Mouse (Mus musculus) embryo, embryonic 11 days (tissue): ENCODE measurements around the gene Slc26a9.

Source experiments
- DNase-seq: peaks from one replicate; pipeline ENCODE4 v3.0.0-alpha.2; 2015

Slc26a9 gene

DNA sequence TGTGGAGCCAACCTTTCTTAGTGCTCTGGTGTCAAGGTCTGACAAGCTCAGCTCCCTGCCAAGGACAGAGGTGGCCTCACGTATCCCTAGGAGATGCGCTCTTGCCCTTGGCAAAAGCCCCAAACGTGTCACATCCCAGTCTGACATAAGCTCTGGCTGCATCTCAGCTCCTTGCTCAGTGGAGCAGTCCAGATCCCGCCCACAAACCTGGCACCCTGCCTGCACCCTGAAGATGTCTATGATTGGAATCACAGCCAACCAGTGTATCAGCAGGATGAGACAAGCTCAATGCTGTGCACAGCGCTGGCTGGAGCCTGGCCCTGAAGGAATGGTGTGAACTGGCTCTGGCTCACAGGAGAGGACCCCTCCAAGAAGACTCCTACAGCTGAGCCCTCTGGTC is 6.6 kb upstream of the Slc26a9 start:
- no peak for DNase-seq

DNA sequence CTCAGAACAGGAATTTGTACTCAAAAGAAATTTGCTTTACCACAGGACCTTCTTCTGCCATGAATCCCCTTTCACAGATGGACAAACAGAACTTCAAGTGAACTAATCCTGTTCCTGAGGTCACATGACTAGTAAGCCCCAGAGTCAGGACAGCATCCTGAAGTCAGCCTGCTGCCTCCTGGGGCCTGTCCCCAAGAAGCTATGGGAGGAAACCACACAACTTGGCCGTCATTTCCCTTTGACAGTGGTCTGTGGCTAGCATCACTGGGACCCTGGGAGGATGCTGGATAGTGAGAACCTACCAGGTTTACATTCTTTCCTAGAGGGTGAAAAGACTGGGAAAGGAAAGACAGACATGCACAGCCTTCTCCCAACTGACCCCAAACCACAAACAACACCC is 5.1 kb upstream of the Slc26a9 start:
- DNase-seq: no peak

DNA sequence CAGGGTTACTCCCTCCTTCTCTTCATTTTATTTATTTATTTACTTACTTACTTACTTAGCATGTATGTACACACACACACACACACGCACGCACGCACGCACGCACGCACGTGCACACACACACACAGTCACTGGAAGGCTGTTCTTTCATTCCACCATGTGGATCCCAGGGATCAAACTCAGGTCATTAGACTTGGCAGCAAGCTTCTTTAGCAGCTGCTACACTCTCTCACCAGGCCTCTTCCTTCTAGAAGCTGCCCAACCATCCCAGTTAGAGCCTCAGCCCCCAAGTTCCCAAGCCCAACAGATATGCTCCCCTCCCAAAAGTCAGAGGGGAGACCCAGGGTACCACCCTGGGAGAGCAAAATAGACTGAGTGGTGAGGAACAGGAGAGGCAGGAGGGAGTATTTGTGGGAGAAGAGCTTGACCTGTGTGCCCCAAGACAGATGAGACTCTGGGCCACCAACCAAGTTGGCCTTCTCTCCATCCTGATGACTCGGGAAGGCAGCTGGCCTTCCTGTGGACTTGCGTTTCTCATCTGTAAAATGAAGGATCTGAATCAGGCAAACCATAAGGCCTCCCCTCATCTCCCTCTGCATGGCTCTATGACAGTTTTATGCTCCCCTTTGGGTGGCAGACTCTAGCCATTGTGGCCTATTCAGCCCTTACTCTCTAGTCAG is 4.2 kb upstream of the Slc26a9 start:
- no peak for DNase-seq

DNA sequence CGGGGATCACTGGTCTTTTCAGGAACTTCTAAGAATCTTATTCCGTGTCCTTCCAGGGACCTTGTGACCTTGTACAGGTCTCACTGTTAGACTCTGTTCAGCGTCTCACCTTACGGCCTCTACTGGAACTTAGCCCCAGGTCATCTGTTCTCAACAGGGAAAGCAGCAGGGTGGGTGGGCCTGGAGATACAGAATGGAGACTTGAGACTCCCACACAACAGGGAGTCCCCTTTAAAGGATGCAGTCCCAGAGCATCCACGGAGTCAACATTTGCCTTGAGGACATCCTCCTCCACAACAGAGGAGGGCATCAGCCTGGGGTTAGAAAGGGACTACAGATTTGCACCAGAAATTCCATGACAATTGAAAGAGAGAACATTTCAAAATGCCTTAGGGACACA is 1.6 kb downstream of the Slc26a9 start:
- no peak for DNase-seq

DNA sequence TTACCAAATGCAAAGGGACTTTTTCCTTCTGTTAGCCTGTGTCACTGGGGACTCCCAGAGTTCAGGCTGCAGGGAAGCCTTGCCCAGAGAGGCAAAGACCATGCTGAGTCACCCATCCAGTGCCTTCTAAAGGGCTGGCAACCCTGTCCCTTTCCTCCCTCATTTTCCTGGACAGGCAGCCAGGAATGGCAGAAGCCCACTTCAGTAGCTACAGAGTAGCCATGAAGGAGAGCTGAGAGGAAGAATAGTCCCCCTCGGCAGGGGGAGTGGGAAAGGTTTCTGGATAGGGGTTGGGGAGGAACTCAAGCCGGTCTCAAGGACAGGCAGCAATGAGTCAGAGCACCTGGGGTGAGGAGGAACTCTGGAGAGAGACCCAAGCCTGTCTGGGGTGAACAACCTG is 3.9 kb downstream of the Slc26a9 start:
- DNase-seq: no peak

DNA sequence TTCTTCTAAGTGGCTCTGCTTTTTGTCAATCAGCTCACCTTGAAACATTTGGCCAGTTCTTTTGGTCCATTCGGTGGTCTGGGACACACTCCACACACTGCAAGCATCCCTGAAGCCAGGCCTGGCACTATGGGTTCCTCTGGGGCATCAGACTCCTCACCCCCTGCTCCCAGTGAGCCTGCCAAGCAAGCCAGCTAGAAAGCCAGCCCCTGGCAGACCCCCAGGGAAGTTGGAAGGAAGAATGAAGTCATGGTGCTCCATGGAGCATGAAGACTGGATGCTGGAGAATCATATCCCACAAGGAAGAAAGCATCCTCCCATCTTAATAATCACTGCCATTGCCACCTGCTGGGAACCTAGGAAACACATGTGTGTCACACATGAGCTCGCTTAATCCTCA is 4.8 kb downstream of the Slc26a9 start:
- no peak for DNase-seq

DNA sequence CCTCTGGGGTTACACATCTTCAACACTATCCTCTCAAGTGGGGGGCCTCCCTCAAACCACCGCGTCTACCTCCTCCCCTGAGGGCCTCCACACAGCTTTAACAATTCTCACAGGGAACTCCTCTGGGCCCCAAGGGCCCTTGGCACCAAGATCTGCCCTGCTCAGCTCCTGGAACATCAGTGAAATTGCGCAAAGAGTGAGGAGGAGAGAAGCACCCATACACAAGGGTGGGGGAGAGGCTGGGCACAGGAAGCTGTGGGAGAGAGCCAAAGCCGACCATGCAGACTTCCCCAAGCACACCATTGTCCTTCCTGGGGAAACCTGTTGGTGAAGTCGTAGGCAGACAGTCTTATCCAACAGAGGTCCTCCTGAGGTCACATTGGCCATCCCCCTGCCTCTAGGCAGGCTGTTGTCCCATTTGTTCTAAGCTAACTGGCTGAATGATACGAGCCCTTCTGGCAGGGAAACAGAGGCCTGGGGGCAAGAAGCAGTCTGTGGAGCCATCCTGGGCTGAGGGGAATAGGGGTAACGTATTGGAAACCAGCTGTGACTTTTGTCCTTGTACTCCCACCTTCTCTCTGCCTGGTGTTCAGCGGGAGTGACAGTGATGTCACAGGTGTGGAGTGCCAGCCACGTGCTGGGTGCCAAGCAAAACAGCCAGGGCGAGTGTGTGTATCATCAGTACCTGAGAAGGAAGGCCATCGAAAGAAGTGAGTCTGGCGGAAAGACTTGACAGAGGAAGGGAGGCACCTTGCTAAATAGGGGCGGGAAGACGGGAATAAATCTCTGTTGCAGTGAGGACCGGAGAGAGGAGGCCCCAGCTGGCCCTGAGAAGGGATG is 6.1 kb downstream of the Slc26a9 start:
- no peak for DNase-seq

DNA sequence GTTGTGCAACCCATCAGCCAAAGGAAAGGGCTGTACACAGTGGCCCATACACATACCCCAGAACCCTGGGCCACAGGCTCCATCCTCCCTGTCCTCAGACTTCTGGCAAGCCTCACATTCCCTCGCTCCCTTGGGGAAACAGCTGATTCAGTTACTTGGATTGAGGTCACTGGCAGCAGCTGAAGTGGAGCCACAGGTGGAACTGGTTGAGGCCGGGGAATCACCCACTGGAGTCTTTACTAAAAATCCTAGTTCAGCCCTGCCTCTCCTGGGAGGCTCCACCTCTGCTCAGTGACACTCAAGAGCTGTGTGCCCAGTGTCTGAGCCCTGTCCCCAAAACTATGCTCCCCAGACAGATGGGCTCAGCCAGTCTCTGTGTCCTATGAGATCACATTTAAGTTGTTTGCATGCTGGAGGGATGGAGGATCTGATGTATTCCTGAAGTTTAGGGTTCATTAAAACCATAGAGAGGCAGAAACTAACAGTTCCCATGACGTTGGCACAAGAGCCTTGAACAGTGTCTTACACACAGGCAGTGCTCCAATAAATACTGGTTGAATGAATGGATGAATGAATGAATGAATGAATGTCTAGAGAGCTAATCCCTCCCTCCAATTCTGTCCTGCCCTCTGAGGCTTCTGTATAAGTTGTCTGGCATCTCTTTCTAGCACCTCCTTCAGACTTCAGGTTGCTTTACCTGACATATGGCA is 7.5 kb downstream of the Slc26a9 start:
- DNase-seq: peak; percentile 17

DNA sequence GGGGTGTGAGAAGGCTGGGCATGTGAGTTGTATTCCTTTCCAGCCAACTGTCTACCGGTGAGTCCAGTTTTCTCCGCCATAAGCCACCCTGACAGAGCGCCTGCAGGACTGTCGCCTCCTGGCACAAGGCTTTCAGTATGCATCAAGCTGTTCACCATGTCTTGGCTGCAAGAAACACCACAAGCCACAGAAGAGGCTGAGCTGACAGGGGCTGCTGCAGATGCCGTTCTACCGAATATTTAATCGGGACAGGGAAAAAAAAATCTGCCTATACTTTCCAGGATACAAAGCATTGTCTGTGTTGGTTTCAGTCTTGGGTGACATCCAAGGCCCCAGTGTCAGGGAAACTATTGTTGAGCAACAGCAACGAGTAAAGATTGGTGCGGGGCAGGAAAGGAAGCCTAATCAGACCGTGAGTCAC is 8.1 kb downstream of the Slc26a9 start:
- DNase-seq: no peak

DNA sequence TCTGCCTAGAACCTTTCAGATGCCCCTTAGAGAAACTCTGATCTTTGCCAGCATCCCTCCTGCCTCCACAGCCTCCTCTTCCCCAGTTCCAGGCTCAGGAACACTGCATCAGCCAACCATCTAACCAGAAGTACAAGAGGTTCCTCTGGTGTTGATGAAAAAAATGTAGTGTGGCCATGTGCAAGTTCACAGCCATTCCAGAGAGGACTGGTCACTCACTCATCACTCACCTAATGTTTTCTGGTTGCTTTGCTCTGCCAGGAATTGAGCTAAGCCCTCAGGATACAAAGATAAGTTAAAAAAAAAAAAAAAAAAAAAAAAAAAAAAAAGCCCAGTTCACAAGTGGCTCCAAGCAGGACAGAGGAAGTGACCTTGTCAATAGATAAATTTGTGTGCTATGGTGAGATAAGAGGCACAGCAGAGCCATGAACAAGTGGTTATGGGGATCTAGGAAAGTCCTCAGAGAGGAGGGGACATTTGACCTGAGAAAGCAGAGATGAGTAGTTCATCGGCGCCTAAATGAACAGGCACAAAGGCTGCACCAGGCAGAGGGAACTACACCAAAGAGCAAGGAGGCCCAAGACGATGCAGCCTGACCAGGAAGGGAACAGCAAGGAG is 10.5 kb downstream of the Slc26a9 start:
- no peak for DNase-seq

DNA sequence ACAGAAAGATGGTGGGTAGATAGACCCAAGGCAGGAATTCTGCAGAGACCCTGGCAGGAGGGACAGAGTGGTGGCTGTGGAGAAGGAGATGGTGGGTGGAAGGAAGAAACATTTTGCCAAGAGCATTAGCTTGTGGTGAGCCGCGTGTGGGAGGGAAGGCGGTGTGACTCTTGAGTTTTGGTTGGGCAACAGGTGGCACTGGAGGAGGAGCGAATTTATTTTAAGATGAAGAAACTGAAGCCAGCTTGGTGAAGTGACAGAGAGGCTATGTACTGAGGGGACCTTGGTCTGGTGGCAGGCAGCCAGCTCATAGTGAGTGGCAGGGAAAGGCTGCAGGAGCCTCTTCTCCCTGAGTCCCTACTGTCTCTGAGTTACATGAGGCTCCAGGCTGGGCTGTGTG is 11.1 kb downstream of the Slc26a9 start:
- DNase-seq: no peak

DNA sequence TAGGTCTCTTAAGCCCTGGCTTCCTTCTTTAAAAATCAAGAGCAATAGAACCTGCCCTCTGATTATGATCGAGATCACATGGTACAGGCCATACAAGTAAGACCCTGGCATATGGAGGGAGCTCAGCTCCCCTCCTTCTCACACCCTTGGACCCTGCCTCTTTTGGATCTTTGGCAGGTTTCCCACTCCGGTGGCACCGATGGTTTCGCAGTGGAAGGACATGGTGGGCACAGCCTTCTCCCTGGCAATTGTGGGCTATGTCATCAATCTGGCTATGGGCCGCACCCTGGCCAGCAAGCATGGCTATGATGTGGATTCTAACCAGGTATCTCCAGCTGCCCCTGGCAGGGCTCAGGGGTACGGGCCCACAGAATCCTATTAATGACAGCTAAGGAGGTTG is 13.4 kb downstream of the Slc26a9 start:
- DNase-seq: no peak

DNA sequence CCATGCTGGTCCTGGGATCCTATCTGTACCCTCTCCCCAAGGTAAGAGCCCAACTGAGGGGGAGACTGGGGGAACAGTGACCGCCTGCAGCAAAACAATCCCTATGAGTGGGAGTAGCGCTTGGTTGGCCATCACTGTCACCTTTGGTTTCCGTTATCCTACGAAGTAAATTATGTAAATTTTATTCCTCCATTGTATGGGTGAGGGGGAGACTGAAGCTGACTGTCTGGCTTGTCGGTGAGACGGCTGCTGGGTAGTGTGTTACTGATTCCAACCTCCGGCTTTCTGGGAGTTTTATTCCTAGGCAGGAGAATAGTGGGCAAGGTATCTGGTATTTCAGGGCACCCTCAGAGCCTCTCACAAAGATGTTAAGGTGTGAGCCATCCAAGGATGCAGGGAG is 15.0 kb downstream of the Slc26a9 start:
- DNase-seq: no peak

DNA sequence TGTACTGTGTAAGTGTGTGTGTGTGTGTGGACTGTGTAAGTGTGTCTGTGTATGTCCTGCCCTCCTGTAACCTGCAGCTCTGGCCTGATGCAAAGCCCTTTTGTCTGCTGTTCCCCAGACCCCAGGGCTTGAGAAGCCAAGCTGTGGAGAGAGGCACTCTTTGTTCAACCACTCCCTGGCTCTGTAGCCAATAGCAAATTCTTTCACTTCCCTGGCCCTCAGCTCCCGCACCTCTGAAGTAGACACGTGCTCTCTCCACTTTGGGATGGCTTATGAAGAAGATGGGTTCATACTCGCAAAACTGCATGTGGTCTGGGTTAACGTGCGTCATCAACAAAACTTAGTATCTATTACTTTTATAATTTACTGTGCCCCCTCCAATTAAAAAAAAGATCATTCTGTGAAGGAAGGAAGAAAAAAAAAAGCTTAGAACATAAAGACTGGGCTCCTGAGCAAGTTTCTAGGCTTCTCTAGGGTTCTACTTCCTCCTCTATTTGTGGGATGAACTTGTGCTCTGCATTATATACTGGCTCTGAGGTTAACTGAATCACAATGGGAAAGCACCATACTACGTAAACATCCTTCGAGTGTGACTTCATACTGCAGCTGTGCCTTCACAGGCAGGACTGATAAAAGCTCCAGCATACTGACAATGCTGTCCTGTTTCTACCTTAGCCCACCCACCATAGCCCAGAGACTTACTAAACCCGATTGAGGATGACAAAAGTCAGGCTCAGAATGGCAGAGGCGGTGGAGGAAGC is 16.0 kb downstream of the Slc26a9 start:
- peak; percentile 16 for DNase-seq

DNA sequence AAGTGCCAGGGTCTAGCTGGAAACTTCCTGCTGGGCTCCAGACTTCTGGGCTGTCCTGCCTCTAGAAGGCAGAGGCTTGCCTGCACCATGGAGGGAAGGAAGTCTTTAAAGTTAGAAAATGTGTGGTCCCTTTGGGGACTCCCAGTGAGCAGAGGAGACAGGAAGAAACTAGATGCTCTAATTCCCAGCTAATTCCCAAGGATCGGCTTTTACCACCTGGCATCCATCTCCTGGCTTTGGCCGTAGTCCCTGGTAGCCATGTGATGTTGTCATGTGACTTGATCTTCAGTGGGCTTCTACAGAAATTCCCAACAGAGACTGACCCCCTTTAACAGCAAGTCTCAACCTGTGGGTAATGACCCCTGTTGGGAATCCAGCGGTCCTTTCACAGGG is 16.6 kb downstream of the Slc26a9 start:
- DNase-seq: no peak

DNA sequence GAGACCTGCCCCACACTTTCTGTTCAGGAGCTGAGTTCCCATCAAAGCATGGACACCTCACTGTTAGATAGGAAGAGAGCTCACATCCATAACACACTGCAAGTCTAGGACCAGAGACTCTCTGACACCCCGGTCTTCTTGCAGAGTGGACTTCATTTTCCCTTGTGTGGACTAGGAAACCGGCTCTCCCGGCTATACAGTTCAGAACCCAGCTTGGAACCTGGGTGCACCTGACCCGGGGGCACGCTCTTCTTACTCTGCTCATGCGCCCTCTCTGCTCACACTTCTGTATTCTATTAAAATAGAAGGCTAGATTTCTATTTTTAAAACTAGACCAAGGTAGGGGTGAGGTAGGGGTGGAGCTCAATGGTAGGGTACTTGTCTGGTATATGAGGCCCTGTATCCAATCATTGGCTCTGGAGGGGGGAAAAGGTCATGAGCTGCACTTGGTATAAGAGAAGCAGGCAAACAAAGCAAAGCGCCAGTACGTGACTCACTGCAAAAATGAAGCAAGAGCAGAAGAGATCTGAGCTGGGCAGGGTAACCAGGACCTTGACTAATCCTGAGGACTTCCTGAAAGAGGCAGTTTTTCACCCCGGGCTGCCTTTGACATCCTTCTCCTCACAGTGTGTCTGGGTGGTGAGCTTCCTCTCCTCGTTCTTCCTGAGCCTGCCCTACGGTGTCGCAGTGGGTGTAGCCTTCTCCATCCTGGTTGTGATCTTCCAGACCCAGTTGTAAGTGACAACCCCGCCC is 17.4 kb downstream of the Slc26a9 start:
- DNase-seq: no peak

DNA sequence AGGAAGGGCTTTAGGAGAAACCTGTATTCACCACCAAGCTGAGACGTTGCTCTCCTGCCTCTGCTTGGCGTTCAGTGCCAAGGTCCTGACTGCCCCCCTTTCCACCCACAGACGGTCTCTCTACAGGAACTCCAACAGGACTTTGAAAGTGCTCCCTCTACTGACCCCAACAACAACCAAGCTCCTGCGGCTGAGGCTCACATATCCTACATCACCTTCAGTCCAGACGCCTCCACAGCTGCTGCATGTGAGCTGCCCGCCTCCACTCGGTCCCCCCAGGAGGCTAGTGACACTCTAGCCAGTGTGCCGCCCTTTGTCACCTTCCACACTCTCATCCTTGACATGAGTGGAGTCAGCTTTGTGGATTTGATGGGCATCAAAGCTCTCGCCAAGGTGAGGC is 19.9 kb downstream of the Slc26a9 start:
- DNase-seq: no peak

DNA sequence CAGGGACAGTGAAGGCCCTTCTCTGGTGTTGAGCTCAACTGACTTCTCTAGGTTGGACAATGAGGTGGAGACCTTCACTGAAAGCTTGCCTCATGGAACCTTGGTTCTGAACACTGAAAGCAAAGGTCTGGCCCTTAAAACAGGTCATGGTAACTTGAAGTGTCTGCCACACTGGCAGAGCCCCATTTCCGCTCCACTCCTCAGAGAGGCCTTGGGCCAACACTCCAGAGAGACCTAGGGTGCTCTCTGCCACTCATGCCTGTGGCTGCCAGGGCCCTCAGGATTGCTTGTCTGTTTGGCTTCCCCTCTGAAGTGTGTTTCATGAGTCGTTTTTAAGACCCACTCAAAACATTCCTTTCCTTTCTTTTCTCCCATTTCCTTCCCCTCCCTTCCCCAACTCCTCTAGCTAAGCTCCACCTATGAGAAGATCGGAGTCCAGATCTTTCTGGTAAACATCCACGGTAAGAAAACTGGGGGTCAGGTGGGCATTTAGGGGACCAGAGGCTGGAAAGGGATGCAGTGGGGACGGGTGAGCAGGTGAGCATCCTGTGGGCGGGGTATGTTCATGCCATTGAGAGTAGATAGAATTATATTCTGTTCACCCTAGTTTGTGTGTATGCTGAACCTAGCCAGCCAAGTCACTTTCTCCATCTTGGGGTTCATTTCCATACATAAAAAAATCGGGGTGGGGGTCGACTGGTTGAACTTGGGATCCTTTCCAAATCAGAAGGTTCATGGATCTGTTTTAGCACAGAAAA is 20.9 kb downstream of the Slc26a9 start:
- DNase-seq: no peak

DNA sequence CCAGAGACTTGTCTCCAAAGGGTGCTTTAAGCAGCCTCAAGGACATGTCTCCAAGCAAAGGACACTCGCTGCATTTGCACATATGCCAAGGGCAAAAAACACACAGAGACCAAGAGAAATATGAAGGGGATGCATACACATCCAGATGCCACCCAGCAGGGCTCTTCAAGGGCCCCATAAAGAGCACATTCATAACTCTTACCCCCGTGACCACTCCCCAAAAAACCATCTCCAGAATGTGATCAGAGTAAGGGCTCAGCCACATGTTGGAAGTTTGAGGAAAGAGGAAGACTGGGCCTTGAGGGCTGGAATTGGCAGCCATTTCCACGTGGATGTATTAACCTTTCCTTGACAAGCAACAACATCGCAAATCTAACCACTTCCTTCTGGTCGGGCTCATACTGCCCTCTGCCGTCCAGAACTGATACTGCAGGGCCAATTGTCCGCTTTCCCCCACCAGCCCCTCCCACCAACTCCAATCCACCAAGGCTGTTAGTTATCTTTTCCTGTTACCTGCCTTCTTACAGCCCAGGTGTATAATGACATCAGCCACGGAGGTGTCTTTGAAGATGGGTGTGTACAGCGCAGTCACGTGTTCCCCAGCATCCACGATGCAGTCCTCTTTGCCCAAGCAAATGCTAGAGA is 21.7 kb downstream of the Slc26a9 start:
- DNase-seq: peak; percentile 76

DNA sequence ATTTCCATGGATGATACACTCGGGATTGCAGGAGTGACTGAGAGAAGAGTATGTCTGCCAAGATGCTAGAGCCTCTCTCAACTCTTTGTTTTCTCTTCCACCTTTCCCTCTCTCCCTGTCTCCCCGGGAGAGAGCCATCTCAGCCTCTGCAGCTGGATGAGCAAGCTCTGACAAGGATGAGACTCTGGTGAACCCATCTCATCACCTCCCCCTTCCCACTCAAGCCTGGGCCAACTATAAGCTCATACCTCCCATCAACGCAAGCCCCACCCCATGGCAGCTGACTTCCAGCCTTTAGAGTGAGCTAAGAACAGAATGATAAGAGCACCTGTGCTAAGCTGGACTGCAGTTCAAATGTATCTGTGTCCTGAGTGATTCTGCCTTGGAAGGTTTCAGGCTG is 25.5 kb downstream of the Slc26a9 start:
- DNase-seq: no peak

DNA sequence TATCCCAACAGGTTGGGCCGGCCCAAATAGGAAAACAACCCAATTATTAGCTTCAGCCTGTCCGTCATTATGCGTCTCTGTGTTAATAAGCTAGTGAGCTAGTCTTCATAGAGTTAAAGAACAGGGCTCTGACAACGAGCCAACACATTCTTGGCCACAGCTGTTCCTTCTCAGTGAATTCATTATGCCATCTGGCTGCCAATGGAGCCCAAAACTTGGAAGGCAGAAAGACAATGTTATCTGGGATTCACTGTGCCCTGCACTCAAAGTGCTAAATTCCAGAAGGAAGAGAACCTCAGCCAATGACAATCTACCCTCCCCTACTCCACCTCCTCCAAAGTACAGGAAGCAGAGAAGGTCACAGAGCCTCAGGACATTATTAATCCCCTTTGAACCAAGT is 26.8 kb downstream of the Slc26a9 start:
- no peak for DNase-seq
